Mouse (Mus musculus) small intestine, adult 2 months (tissue): ENCODE data around the gene Mip. TPM values are rescaled to one million over a fixed set of nuclear protein-coding genes. Genes with fewer than 3 reads are reported as not detected.

Experiments
- H3K27ac ChIP-seq: fragments of 200-500 bp; 2 replicates; pipeline ENCODE4 v1.5.1; 2012; ENCODE audit warnings: low read depth, low read length, control low read depth, inconsistent platforms; ENCODE audit not compliant: insufficient read depth
- H3K27me3 ChIP-seq: fragments of 200-500 bp; 2 replicates; pipeline ENCODE4 v1.6.1; 2012; ENCODE audit warnings: mild to moderate bottlenecking, moderate library complexity, low read length, inconsistent platforms; ENCODE audit not compliant: control insufficient read depth, insufficient read depth
- H3K36me3 ChIP-seq: fragments of 200-500 bp; 2 replicates; pipeline ENCODE4 v1.6.1; 2012; ENCODE audit warnings: mild to moderate bottlenecking, low read length, control low read depth, inconsistent platforms; ENCODE audit not compliant: control insufficient read depth, insufficient read depth
- H3K4me1 ChIP-seq: fragments of 200-500 bp; 2 replicates; pipeline ENCODE4 v1.6.1; 2012; ENCODE audit warnings: low read length, inconsistent platforms, mixed read lengths; ENCODE audit not compliant: control insufficient read depth, insufficient read depth, insufficient read length
- H3K4me3 ChIP-seq: fragments of 200-500 bp; 2 replicates; pipeline ENCODE4 v1.5.1; 2012; ENCODE audit warnings: low read depth, mild to moderate bottlenecking, control low read depth, inconsistent platforms, low read length, moderate library complexity
- CTCF ChIP-seq: fragments of 200-500 bp; IDR thresholded peaks from 2 replicates; pipeline ENCODE4 v1.5.1; 2012; ENCODE audit warnings: low read depth, mild to moderate bottlenecking, control low read depth, inconsistent platforms, low read length, moderate library complexity, mixed read lengths; ENCODE audit not compliant: insufficient replicate concordance, insufficient read length; ENCODE audit errors: extremely low read depth
- POLR2A ChIP-seq: fragments of 200-500 bp; IDR thresholded peaks from 2 replicates; pipeline ENCODE4 v1.6.1; 2012; ENCODE audit warnings: low read depth, mild to moderate bottlenecking, control low read depth, inconsistent platforms, low read length, moderate library complexity
- WGBS: fragments of 180-500 bp; shearing (Covaris S2); methylation state at CpG from one replicate; pipeline ENCODE4 v1.1.7; 2018; 5-methylcytosine and 5-hydroxymethylcytosine counted together
- polyA plus RNA-seq: library from polyadenylated mRNA; depleted of rRNA; stranded (reverse); fragments of >200 nt; gene quantifications from 2 replicates; pipeline ENCODE4 v1.2.3, GENCODE M21; 2012

The Mip gene
- polyA plus RNA-seq, 1 experiment: not detected

DNA sequence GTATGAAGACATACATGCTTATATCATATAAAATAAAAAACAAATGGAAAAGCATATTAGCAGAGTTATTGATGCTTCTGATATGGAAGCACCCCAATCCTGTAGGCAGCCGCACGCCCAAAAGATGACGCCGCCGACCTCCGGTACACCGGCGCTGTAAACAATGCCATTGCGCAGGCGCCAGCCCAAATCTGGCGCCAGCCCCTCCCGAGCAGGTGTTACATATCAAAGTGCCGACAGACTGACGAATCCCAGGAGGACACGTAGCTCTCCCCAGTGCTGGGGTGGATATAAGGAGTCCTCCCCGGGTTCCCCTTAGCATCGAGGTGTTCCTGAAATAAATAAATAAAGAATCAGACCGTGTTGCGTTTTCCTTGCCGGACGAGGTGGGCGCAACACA is 36.7 kb downstream of the Mip start:
- WGBS: 68% methylated on average over 22 of the region's 22 CpGs

DNA sequence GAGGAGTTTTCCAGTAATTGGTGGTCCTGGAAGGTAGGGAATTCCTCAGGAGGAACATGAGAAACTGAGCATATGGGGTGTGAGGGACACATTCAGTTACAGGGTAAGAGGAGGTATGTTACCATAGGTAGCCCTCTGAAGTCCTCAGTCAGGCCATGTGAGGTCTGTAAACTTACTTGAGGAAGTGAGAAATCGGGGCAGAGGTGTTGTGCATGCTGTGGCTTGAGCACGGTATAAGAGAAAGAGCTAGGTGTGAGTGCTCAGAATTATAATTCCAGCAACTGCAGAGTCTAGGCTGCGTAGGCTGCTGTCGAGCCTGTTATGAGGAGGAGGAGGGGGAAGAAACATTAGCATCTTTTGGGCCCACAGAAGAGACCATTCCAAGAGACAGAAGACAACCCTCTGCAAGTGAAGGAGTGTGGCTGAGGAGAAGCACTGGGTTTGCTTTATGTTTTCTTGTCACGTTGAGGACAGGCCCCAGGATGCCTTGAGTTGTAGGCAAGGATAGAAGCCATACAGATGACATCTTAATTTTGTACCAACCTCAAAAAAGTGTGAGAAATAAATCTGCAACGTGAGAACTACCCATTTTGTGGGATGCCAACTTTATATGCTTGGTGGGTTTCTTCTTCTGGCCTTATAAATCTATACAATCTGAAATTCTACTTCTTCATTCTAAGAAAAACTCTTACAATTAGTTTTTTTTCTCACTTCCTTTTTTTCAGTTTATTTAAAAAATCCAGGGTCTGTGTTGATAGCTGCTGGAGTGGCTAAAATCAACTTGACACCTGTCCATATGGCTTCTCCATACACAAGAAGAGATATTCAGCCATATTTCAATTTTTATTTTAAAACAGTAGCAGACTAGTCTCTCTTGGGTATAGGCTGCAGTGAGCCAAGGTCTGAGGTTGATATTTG is 38.0 kb downstream of the Mip start:
- WGBS: 71% methylated on average over 6 of the region's 6 CpGs
- H3K4me1 ChIP-seq: no peaks in the 10 kb centered on the region
- 0 out of 2 replicates have a peak overlapping the region, but pooled peaks have one; percentile 25 for H3K27ac ChIP-seq
- no peaks in the 10 kb centered on the region for H3K27me3 ChIP-seq
- TF ChIP-seq POLR2A (no peak), CTCF (no peak)
- H3K36me3 ChIP-seq: no peaks in the 10 kb centered on the region
- no peak overlapping the region for H3K4me3 ChIP-seq

More for the DNA sequence above, 36.7 kb downstream of the Mip start:
- H3K4me1 ChIP-seq: no peaks in the 10 kb centered on the region
- no peak overlapping the region for H3K27ac ChIP-seq
- H3K27me3 ChIP-seq: no peaks in the 10 kb centered on the region
- no peaks in the 10 kb centered on the region for H3K36me3 ChIP-seq
- TF ChIP-seq CTCF: no peak
- TF ChIP-seq POLR2A: no peak
- no peak overlapping the region for H3K4me3 ChIP-seq

DNA sequence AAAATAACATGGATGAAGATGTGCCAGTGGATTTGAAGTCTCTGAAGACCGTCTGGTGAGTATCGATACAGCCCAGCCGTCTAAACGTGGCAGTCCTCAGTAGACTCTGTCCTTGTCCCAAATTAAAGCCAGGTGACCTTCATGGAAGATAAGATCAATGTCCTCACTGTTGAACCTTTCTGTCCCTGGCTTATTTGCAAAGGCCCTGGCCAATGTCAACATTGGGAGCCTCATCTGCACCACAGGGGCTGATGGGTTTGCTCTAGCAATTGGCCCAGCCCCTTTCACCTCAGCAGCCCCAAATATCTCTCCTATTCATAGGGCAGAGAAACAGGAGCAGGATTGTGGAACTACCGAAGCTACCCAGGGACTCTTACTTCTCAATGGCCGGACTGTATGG is 42.7 kb downstream of the Mip start, which contains the start of gene Apof:
Gene Apof (plus strand): TSS at position 301 of the 400 bp plus-strand sequence.
- 84% methylated on average over 6 of the region's 6 CpGs for WGBS
- H3K27ac ChIP-seq: peak within 1 kb of the TSS; percentile 18
- no peak for TF ChIP-seq CTCF
- no peak for TF ChIP-seq POLR2A
- H3K36me3 ChIP-seq: no peaks in the 10 kb centered on the region
- H3K4me3 ChIP-seq: no peak within 1 kb of the TSS
- peaks cover 5% of the 10 kb centered on the region for H3K4me1 ChIP-seq
- no peaks in the 10 kb centered on the region for H3K27me3 ChIP-seq

DNA sequence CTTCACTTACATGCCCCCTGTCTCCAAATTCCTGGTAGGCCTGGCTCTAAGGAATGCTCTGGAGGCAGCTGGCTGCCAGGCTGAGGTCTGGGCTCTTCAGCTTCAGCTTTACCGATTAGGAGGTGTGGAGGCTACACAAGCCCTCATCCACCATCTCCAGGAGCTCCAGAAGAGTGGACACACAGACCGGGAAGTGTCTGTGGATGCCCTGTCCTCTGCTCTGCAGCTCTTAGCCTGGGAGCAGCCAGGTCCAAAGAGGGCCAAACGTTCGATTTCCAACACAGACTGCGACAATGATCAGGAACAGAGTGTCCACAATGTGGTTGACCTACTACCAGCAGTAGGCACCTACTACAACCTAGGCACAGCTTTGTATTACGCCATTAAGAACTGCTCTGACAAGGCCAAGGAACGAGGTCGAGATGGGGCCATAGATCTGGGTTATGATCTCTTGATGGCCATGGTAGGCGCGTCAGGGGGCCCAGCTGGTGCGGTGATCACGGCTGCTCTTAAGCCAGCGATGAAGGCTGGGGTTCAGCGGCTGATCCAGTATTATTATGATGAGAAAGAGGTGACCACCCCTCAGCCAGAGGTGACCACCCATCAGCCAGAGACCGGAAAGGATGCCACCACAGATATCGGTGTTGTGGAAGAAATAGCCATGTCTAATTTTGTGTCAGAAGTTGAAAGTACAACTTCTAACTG is 43.7 kb downstream of the Mip start:
- no peak overlapping the region for H3K4me3 ChIP-seq
- 85% methylated on average over 16 of the region's 16 CpGs for WGBS
- peaks cover 5% of the 10 kb centered on the region for H3K4me1 ChIP-seq
- TF ChIP-seq CTCF (no peak), POLR2A (no peak)
- no peaks in the 10 kb centered on the region; the same call in 1 of the 2 replicates for H3K36me3 ChIP-seq
- H3K27me3 ChIP-seq: no peaks in the 10 kb centered on the region
- peak overlapping the region; percentile 18 for H3K27ac ChIP-seq

DNA sequence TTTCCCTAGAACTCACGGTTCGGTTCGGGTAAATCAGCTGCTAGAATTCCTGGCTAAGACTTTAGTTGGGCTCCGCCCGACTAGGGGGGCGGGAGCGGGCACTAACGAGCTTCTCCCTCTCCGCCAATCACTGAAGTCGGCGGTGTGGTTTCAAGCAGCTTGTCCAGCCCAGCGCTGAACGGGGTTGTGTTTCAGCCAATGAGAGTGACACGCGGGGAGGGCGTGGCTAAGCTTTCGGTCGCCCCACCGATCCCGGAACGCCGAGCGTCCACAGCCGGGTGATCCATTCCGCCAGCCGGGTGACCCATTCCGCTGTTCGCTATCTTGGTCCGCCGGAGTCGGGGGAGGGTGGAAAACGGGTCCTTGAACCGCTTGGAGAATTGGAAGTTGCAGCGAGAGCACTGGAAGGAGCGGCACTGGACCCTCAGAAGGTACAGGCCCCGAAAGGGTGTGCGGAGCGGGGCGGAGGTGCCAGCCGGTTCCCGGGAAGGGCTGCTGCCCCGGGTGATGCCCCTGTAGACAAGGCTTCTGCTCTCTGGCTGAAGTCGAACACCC is 44.7 kb downstream of the Mip start, which contains the start of gene Stat2:
Gene Stat2 (plus strand): TSS at position 273 of the 555 bp plus-strand sequence.
- H3K27ac ChIP-seq: peak within 1 kb of the TSS; percentile 84
- no peaks in the 10 kb centered on the region; the same call in 1 of the 2 replicates for H3K36me3 ChIP-seq
- H3K27me3 ChIP-seq: no peaks in the 10 kb centered on the region
- peak within 1 kb of the TSS; percentile 88 for H3K4me3 ChIP-seq
- peak; percentile 95 for TF ChIP-seq POLR2A
- TF ChIP-seq CTCF: no peak
- under 1% methylated on average over 43 of the region's 43 CpGs for WGBS
- peaks cover 9% of the 10 kb centered on the region for H3K4me1 ChIP-seq

DNA sequence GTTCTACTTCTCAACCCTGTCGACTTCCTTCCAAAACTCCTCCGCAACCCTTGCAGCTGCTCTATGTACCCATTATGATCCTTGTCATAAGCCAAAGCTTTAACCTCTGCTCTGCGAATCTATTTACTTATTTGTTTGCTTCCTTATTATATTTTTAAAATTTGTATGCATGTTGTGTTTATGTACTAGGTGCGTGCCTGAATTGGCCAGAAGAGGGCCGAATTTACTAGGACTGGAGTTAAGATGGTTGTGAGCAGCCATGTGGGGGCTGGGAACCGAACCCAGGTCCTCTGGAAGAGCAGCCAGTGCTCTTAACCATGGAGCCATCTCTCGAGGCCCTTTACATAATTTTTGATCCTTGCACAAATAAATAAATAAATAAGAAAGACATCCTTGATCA is 45.2 kb downstream of the Mip start:
- H3K4me1 ChIP-seq: peaks cover 9% of the 10 kb centered on the region
- no peaks in the 10 kb centered on the region; the same call in 1 of the 2 replicates for H3K36me3 ChIP-seq
- 26% methylated on average over 7 of the region's 7 CpGs for WGBS
- no peaks in the 10 kb centered on the region for H3K27me3 ChIP-seq
- peak overlapping the region; percentile 84 for H3K27ac ChIP-seq
- H3K4me3 ChIP-seq: peak overlapping the region; percentile 88
- TF ChIP-seq CTCF (no peak), POLR2A (no peak)
